Mouse (Mus musculus): ENCODE data around the gene Csrp2. TPM values are rescaled to one million over a fixed set of nuclear protein-coding genes. Genes with fewer than 3 reads are reported as not detected.

The Csrp2 gene
- 1 to 10 TPM; 1.4 to 4.7 (median 2.2) TPM for polyA plus RNA-seq (2017; shearing (Covaris generic))

- ATAC-seq, result peak; percentile 86
Measured at GRCm38 (mm10) chr10:110919531-110920343, at the start of gene Csrp2. Csrp2 (plus strand) TSS chr10:110919789.

- no peak for ATAC-seq
Measured at GRCm38 (mm10) chr10:110874853-110875252, 44.7 kb upstream of the Csrp2 start.

DNA sequence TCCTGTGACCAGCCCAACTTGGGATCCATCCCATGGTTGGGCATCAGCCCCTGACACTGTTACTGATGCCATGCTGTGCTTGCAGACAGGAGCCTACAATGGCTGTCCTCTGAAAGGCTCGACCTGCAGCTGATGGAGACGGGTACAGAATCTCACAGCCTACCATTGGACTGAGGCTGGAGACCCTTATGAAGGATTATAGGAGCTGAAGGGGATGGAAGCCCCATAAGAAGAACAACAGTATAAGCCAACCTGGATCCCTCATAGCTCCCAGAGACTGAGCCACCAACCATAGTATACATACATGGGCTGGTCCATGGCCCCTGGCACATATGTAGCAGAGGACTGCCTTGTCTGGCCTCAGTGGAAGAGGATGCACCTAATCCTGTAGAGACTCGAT, 42.6 kb upstream of the Csrp2 start:
- no peak for ATAC-seq

DNA sequence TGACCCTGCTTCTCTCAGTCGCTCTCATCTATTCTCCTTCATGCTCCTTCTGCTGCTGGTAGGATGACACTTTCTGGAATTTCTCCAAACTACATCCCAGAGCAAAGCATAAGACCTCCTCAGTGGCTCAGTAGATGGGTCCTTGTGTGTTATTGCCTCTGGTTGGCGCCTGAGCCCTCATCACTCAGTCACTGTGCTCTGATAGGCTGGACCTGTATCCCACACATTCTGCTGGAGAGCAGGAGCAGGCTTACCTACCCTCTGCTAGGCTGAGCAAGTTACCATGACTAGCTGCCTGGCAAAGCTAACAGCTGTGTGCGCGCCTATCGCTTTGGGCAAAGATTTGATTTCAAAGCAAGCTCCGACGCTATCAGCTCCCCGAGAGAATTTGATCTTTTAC, 41.7 kb upstream of the Csrp2 start:
- no peak for ATAC-seq

GRCm38 (mm10) chr10:110878641-110879040, 40.9 kb upstream of the Csrp2 start:
- ATAC-seq, result no peak

DNA sequence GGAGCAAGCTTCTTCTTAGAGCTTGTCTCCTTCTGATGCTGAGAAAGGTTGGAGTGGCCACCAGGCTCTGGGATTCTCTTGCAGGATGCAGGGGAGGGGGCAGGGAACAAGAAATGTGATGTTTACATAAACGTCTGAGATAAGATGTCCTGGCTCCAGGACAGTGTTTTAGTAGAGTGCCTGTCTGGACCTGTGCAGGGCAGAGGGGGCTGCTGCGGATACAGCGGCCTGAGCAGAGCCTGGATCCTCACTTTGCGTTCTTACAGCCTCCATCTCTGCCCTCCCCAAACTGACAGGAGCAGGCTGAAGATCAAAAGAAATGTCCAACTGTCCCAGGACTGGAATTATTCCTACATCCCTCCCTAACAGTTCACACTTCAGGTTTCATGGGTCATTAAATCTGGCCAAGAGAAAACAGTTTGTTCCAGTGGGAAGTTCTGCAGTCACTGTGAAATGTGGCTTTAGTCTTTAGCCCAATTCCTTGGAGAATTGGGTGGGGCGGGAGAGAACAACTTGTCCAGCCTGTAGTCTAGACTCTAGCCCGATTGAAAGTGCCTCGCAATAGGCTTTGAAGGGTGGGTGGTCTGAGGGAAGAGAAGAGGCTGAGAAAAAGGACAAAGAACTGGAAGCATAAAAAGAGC, 40.0 kb upstream of the Csrp2 start:
- no peak for ATAC-seq

DNA sequence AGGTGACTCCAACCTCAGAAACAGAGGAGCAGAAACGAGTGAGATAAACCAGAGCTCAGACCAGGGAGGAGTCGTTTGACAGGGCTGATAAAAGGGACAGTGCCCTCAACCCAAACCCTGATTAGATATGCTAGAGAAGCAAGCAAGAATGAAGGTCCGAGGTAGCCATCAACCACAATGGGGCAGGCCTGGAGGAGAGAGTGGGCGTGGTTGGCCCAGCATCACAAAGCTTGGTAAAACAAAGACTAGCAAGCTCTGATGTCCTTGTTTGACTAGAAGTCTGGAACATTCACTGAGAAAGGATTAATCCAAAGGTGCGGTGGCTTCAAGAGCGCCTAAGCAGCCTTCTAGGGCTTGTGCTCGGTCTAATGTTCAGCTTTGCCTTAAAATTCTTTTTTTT, 38.2 kb upstream of the Csrp2 start:
- ATAC-seq, result no peak

DNA sequence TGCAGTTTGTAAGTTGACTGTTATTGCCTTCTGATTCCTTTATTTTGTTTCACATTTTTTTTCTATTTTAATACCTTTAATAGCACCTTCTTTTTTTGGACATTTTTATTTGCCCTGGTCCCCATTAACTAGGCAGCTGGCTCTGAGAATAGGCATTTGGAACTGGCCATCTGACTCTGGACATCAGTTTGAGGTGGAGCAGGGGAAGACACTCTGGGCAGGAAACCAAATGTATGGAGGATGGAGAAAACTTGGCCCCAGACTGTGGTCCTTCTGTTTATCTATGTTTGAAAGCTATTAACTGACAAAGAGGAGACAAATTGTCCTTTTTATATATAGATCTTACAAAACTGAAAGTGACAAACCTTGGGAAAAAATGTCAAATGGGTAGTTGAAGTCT, 36.9 kb upstream of the Csrp2 start:
- no peak for ATAC-seq

GRCm38 (mm10) chr10:110890656-110891272, 28.8 kb upstream of the Csrp2 start:
- peak; percentile 90 for ATAC-seq

DNA sequence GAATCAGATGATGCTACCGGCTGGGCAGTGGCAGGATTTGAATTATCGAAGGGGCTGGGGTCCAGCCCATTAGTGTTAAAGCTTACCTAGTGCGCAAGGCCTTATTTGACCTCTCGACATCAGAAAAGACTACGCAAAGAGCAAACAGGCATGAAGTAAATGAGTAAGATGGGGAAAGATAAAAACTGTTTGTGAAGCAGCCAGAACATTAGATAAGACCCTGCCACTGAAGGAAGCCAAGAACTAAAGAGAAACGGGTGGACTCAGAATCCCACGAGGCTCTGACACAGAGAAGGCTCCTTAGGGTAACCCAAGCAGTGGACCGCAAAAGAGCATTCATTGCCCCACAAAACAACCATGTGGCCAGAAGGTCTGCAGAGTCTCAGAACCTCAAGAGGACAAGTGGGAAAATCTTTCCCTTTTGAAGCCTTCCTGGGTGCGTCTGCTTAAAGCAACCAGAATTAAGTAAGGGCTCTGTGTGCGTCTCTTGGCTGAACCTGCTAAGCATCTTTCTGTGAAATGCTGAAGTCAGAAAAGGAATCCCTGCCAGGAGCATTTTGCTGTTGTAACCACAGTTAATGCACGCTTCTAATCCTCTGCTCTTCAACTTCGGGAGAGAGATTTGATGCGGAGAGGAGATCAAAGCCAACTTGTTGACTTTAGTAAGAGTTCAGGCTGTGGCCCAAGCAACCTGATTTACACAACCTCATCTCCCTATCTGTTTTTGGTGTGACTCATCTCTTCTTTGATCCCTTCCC, 19.7 kb upstream of the Csrp2 start:
- ATAC-seq, result no peak

DNA sequence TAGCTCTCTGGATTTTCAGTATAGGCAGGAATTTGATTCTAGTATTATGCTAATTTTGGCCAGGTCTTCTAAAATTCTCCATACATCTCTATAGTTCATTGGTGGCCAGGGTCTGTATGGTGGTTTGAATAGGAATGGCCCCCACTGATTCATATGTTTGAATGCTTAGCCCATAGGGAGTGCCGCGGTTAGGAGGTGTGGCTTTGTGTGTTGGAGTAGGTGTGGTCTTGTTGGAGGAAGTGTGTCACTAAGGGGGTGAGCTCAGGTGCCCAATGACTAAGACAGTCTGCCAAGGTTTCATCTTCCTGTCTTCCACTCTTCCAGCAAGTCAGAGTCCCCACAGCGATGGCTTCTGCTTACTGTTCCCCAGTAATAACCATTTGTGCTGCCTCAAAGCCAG, 15.7 kb upstream of the Csrp2 start:
- no peak for ATAC-seq

DNA sequence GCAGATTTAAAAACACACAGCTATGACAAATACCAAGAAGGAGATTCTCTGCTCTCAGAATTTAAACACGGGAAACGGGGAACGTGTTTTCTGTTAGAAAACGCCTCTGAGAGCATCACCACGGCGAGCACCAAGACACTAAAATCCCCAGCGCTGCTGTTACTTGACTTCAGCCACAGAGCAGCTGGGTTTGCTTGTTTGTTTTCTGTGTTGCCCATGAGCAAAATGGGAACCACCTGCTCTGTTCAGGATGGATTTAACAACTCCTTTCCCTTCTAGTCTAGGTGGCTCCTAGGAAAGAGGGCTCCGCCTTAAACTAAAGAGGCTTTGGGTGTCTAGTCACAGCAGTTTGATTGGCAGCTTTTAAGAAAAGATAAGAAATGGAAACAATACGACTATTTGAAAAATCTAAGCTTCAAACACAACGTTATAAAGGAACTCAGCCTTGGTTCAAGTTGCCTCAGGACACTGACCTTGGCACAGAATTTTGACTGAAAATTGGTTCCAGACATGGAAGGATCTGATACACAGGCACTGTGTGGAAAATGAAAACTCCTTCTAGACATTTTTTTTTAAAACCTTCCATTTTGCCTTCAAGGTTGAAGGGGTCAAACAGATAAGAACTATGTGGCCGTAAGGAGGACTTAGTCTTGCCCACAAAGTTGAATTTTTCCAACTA, 2.8 kb upstream of the Csrp2 start:
- no peak for ATAC-seq

DNA sequence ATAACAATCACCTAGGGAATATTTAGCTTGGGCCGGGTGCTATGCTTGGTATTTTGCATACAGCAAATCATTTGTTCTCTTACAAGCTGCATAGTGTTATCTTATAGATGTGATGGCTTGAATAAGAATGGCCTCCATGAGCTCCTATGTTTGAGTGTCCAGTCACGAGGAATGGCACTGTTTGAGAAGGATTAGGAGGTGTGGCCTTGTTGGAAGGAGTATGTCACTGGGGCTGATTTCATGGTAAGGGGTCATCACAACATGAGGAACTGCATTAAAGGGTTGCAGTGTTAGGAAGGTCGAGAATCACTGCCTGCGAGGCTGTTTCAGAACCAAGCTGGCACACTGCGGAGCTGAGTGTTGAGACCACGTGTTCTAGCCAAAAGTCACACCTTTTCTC, 2.1 kb upstream of the Csrp2 start:
- ATAC-seq, result no peak

DNA sequence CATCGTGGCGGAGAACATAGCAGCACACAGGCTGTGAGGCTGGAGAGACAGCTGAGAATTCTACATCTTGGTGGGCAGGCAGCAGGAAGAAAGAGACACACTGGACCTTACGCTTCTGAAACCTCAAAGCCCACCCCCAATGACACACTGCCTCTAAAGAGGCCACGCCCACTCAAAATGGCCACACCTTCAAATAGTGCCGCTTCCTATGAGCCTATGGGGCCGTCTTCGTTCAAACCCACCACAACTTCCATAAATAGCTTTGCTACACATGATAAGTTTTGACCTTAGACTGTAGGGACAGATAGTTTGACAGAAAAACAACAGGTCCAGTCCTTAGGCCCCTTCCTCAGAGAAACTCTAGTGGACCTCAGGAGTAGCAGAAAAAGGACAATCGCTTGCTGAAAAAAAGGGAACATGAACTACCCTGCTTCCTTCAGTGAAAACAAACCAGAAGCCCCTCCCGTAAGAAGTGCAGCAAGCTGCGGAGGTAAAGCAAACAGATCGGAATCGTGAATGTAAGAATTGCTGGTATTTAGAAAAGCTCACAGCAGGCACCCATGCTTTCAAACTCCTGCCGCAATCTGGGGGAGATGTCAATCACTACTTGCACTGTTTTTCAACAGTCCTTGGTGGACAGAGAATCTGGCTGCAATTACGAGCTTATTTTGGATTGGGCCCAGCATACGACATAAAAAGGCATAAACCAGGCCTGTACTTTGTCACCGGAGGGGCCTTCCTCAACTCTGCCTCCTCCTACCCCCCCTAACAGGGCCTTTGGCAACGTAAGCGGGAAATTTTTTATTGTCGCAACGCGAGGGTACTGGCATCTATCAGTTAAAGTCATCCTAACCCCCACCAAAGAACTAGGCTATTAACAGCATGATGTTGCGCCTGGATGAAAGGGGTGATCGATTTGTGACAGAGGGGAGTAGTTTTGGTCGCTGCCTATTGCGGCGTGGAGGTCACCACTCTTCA, 886 bp upstream of the Csrp2 start:
- no peak for ATAC-seq

- ATAC-seq, result peak; percentile 15
Measured at GRCm38 (mm10) chr10:110920368-110920950, 870 bp downstream of the Csrp2 start.

GRCm38 (mm10) chr10:110921890-110922289, 2.3 kb downstream of the Csrp2 start:
- ATAC-seq, result no peak

DNA sequence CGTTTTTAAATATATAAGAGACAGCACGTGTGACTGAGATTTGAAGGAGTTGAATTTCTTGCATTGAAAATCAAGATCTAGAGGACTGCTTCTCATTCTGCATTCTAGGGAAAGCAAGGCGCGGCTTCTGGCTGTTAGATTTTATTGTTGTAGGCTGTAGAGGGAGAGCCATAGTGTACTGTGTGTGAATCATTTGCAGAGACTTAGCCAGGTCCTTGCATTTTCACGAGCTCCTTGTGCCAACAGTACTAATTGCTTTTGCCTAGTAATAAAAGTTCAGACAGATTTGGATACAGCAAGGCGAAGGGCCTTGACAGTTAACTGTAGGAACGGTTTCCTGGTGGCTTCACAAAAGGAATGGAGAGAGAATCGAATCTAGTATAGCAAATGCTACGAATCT, 3.0 kb downstream of the Csrp2 start:
- ATAC-seq, result no peak

DNA sequence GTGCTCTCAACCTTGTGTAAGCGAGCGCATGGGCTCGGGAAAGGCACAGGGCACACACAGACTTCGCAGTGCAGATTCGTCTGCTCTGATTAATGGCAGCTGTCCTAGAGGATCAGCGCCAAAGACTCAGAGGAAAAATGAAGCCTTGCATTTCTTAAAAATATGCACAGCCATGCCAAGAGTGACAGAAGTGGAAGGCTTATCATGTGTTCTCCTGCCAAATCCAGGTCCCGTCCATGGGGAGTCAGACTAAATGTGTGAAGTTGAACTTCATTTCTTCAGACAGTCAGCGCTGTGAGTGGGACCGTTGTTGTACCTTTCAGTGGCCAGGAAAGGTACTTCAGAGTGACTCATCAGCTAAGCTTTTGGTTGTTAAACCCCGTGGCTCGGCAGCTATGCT, 7.9 kb downstream of the Csrp2 start:
- ATAC-seq, result no peak

- no peak for ATAC-seq
Measured at GRCm38 (mm10) chr10:110929756-110930155, 10.2 kb downstream of the Csrp2 start.

GRCm38 (mm10) chr10:110931161-110931912, 11.7 kb downstream of the Csrp2 start:
- ATAC-seq, result no peak
